Mouse (Mus musculus) cerebellum, postnatal 4 days (tissue): ENCODE measurements at regions not wholly inside any gene's neighbourhood (a gene's known extent, or its start where the extent isn't known, plus 50 kb on each side); places are given as distances from the start of the nearest gene placed in this dataset.

Source experiments
- DNase-seq, 2 experiments: peaks; one replicate each; pipeline ENCODE4 v3.0.0; 2022; ENCODE audit warnings: low spot score in 2 of 2, mixed read lengths in 1 of 2

DNA sequence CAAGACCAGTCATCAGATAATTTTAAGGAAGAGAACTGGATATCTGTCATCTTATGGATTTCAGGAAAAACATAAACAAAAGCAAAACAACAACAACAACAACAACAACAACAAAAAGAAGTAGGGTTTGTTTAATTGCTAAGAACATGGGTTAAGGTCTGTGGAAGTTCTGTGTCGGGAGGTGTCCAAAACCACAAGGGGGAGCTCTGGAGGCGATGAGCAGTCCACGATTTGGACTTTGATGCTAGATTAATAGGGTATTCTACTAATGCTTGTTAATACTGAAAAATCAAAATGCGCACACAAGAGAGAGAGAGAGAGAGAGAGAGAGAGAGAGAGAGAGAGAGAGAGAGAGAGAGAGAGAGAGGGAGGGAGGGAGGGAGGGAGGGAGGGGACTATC lies 692.0 kb upstream of the Car10 start:
- peak in 1 of 2 experiments; percentile 18 for DNase-seq

DNA sequence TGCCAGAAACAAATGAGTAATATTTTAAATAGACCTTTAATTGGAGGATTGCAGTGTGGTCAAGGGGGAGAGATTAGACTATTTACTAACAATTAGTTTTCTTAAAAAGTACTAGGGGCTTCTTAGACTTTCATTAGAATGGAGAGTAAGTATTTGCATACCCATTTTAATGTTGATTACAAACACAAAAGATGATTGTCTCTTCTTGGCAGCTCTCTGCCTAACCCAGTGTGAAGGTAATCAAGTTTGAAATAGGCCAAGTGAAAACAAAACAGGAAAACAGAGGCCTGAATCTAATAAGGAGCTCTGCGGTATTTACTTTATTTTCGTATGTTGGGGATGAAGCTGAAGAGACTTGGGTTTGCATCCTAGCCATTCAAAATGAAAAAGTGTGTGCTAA lies 646.5 kb upstream of the Car10 start:
- no peak for DNase-seq

DNA sequence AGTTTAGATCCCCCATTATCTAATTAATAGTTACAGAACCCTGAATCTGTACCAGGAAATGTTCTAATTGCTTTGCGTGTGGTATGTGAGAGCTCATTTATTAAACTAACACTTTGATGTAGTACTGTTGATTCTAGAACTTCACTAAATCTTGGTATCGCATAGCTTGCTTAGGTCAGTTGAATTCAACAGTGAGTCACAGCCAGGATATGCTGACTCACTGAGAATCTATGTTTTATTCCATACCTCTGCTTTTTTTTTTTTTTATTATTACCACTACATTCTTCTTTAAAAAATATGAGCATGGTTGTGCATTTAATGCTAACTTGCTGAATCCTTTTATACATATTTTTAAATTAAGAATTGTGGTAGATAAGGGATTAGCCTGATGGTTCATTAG lies 602.5 kb upstream of the Car10 start:
- DNase-seq, result no peak
